ENCODE assay signal across 22 mouse cellular contexts in genomic region chr1:92075312-92075711, GRCm38 (mm10).
DNase-seq lines count a peak whose midpoint lies in the region; ATAC-seq and TF ChIP-seq lines count a peak whose summit lies in the region.
"Had no signal": no experiment of that assay in that cellular context is flagged by ENCODE, and none has a peak within 500 bp of the region (broad histone marks: within the 10 kb centered on the region; RNA-seq: fewer than 3 reads in every experiment).

No protein-coding gene starts in this region.

- TF ChIP-seq EP300 in liver, postnatal 0 days (IDR thresholded peaks at IDR 0.05; ENCODE audit: low read depth): no peak

- peak; percentile 50 for DNase-seq in heart, adult 11 months
- DNase-seq in heart, adult 9 months (ENCODE audit: low spot score in 2 of 2): no peak
- DNase-seq in liver, postnatal 0 days: no peak
- peak; percentile 13 for DNase-seq in MN1 (ENCODE audit: low spot score)
- DNase-seq in embryo, embryonic 10 days (ENCODE audit: low spot score): no peak
- DNase-seq: adrenal gland, postnatal 14 days; cerebellum, adult 18-20 months; cerebellum, postnatal 36 days; forebrain, postnatal 0 days; heart, postnatal 10 days; thymus, postnatal 4 days had no signal

- ATAC-seq in liver, postnatal 0 days: no peak
- no peak for ATAC-seq in liver, embryonic 12.5 days
- ATAC-seq: forebrain, postnatal 0 days; intestine, postnatal 0 days had no signal

- no peaks in the 10 kb centered on the region for H3K9me3 ChIP-seq in liver, postnatal 0 days (ENCODE audit: low read length)
- H3K9me3 ChIP-seq in liver, embryonic 12.5 days (replicated peaks): no peaks in the 10 kb centered on the region
- H3K9me3 ChIP-seq: limb, embryonic 10.5 days; midbrain, embryonic 12.5 days had no signal

- WGBS in liver, postnatal 0 days (ENCODE audit: insufficient replicate concordance): 69% methylated on average over 6 of the region's 6 CpGs
- whole genome bisulfite sequencing in liver, embryonic 12.5 days (ENCODE audit: insufficient replicate concordance): 65% methylated on average over 6 of the region's 6 CpGs

- no peaks in the 10 kb centered on the region for H3K27me3 ChIP-seq in liver, postnatal 0 days (ENCODE audit: insufficient read depth, low read length)
- no peaks in the 10 kb centered on the region for H3K27me3 ChIP-seq in liver, embryonic 12.5 days (replicated peaks)
- no peaks in the 10 kb centered on the region for H3K27me3 ChIP-seq in myocyte (ENCODE audit: control insufficient read depth, insufficient read depth, insufficient read length)
- H3K27me3 ChIP-seq: midbrain, embryonic 12.5 days had no signal

- TF ChIP-seq POLR2A in myocyte (IDR thresholded peaks at IDR 0.05; ENCODE audit: insufficient read length, low read depth): no peak

- no peak overlapping the region for H3K4me3 ChIP-seq in liver, postnatal 0 days (ENCODE audit: low read depth, low read length)
- no peak overlapping the region for H3K4me3 ChIP-seq in liver, embryonic 12.5 days
- no peak overlapping the region for H3K4me3 ChIP-seq in myocyte
- H3K4me3 ChIP-seq: heart, adult 2 months; layer of hippocampus, adult 2 months; left cerebral cortex, adult 2 months; limb, embryonic 10.5 days; midbrain, embryonic 12.5 days had no signal

- H3K36me3 ChIP-seq in liver, postnatal 0 days (replicated peaks; ENCODE audit: insufficient read depth, low read length): no peaks in the 10 kb centered on the region
- no peaks in the 10 kb centered on the region for H3K36me3 ChIP-seq in liver, embryonic 12.5 days
- no peaks in the 10 kb centered on the region for H3K36me3 ChIP-seq in myocyte (ENCODE audit: control insufficient read depth, insufficient read depth)
- H3K36me3 ChIP-seq: limb, embryonic 10.5 days; midbrain, embryonic 12.5 days had no signal

- H3K4me1 ChIP-seq in liver, postnatal 0 days (ENCODE audit: insufficient read depth): peaks cover 23% of the 10 kb centered on the region
- H3K4me1 ChIP-seq in liver, embryonic 12.5 days: peaks cover 4% of the 10 kb centered on the region; the same call in 1 of the 2 replicates

- peaks cover 87% of the 10 kb centered on the region for H3K79me2 ChIP-seq in myocyte (ENCODE audit: control insufficient read depth, insufficient read depth)

- TF ChIP-seq CTCF in liver, postnatal 0 days (IDR thresholded peaks at IDR 0.05; ENCODE audit: low read depth): no peak

- no peak overlapping the region for H3K27ac ChIP-seq in liver, postnatal 0 days (ENCODE audit: low read depth)
- no peak overlapping the region for H3K27ac ChIP-seq in liver, embryonic 12.5 days
- H3K27ac ChIP-seq: heart, adult 2 months; hindbrain, embryonic 14.5 days; layer of hippocampus, adult 2 months; left cerebral cortex, adult 2 months; macrophage; midbrain, embryonic 12.5 days had no signal

- no peak overlapping the region for H3ac ChIP-seq in myocyte (ENCODE audit: control insufficient read depth, insufficient read length)

- peak overlapping the region; percentile 13; the same call in 1 of the 2 replicates for H3K4me2 ChIP-seq in liver, postnatal 0 days (ENCODE audit: low read depth, low read length)
- H3K4me2 ChIP-seq in liver, embryonic 12.5 days: no peak overlapping the region
- H3K4me2 ChIP-seq in myocyte (ENCODE audit: low read depth): peak overlapping the region; percentile 87
- H3K4me2 ChIP-seq: hindbrain, embryonic 14.5 days; liver, embryonic 11.5 days; midbrain, embryonic 12.5 days had no signal

- H3K9ac ChIP-seq in liver, postnatal 0 days (replicated peaks): no peak overlapping the region
- H3K9ac ChIP-seq in liver, embryonic 12.5 days: no peak overlapping the region
- H3K9ac ChIP-seq: forebrain, postnatal 0 days; hindbrain, embryonic 14.5 days; midbrain, embryonic 12.5 days had no signal

TF ChIP-seq in myocyte, 11 proteins besides CTCF, POLR2A, EP300 and RAD21:
- TF ChIP-seq MYOG (IDR thresholded peaks at IDR 0.05; ENCODE audit: control insufficient read depth in 1 of 3, insufficient read depth in 1 of 3, insufficient read length in 2 of 3, low read depth in 2 of 3) (no peak), POLR2AphosphoS2 (IDR thresholded peaks at IDR 0.05; ENCODE audit: insufficient read length, low read depth) (no peak)

Comparison
In these comparisons a context has a peak if more than half of its experiments do, and no peak if none do; other contexts are left out.
1. DNase-seq: peak in heart, adult 11 months (single experiment) and MN1 (single experiment); none in heart, adult 9 months (0 of 2), liver, postnatal 0 days (single experiment) and embryo, embryonic 10 days (single experiment).